Mouse (Mus musculus): ENCODE results near the gene Olfr1418. TPM values are rescaled to one million over a fixed set of nuclear protein-coding genes. Genes with fewer than 3 reads are reported as not detected.

Gene Olfr1418
- total RNA-seq, 1 experiment, result not detected

GRCm38 (mm10) chr19:11804423-11804822, 56.4 kb downstream of the Olfr1418 start:
- H3K36me3 ChIP-seq (ENCODE audit: control insufficient read depth, insufficient read depth, low read length, poor library complexity, severe bottlenecking), result 0 out of 2 replicates have a peak, but pooled peaks cover 3% of the 10 kb centered on the region
- DNase-seq (ENCODE audit: low read depth, low spot score), result no peak
- H3K4me3 ChIP-seq (ENCODE audit: insufficient read depth in 1 of 2, low read depth in 1 of 2, low read length in 2 of 2, poor library complexity in 1 of 2, severe bottlenecking in 1 of 2), result no peak overlapping the region
- H3K27ac ChIP-seq (ENCODE audit: insufficient read depth, low read depth, low read length, poor library complexity, severe bottlenecking), result no peak overlapping the region
- H3K4me1 ChIP-seq (ENCODE audit: control insufficient read depth in 2 of 2, insufficient read depth in 2 of 2, low read length in 2 of 2, poor library complexity in 1 of 2), result peaks cover 15 to 19% of the 10 kb centered on the region in 2 experiments
- TF ChIP-seq MAFK (IDR thresholded peaks at IDR 0.05; ENCODE audit: insufficient read depth, low read depth, low read length) (no peak), CHD2 (IDR thresholded peaks at IDR 0.05; ENCODE audit: low read depth, low read length) (no peak), ZC3H11A (IDR thresholded peaks at IDR 0.05; ENCODE audit: borderline replicate concordance, low read depth, low read length) (no peak), ZNF384 (IDR thresholded peaks at IDR 0.05; ENCODE audit: low read depth, low read length) (no peak), HCFC1 (IDR thresholded peaks at IDR 0.05; ENCODE audit: borderline replicate concordance, insufficient read depth, low read length) (no peak)
- H3K9me3 ChIP-seq (ENCODE audit: control insufficient read depth, insufficient read depth, low read depth, low read length), result no peaks in the 10 kb centered on the region
- no peak overlapping the region for H3K9ac ChIP-seq (ENCODE audit: insufficient read depth, low read depth, low read length, poor library complexity, severe bottlenecking)
- in situ Hi-C loops (cut with MboI; ENCODE audit: low sequenced_read_pairs in 2 of 2, unreplicated experiment in 2 of 2), result no loop called here

Other genes with a start within 250 kb of the Olfr1418 start
- not detected in 2 replicates for gene Ms4a2, start 237.3 kb downstream of the Olfr1418 start, total RNA-seq (2012; rRNA removed)
- gene Ms4a3, start 220.2 kb downstream of the Olfr1418 start, total RNA-seq (2012; rRNA removed), result not detected in 2 replicates
- gene Oosp2, start 200.5 kb downstream of the Olfr1418 start, total RNA-seq (2012; rRNA removed), result not detected in 2 replicates
- gene Oosp1, start 169.9 kb downstream of the Olfr1418 start, total RNA-seq (2012; rRNA removed), result not detected in 2 replicates
- not detected in 2 replicates for gene Oosp3, start 164.0 kb downstream of the Olfr1418 start, total RNA-seq (2012; rRNA removed)
- not detected in 2 replicates for gene Gif, start 113.5 kb downstream of the Olfr1418 start, total RNA-seq (2012; rRNA removed)
- 31.9 and 36.0 TPM in 2 replicates for gene Mrpl16, start 90.7 kb downstream of the Olfr1418 start, total RNA-seq (2012; rRNA removed)
- gene Stx3, start 41.7 kb downstream of the Olfr1418 start, total RNA-seq (2012; rRNA removed), result 21.6 and 34.3 TPM in 2 replicates
- not detected in 2 replicates for gene Olfr1417, start 21.8 kb downstream of the Olfr1418 start, total RNA-seq (2012; rRNA removed)
- not detected in 2 replicates for gene Olfr1419, start 14.0 kb upstream of the Olfr1418 start, total RNA-seq (2012; rRNA removed)
- gene Olfr1420, start 25.5 kb upstream of the Olfr1418 start, total RNA-seq (2012; rRNA removed), result not detected in 2 replicates
- gene Patl1, start 51.3 kb upstream of the Olfr1418 start, total RNA-seq (2012; rRNA removed), result 9.8 and 10.7 TPM in 2 replicates
- gene Osbp, start 104.9 kb upstream of the Olfr1418 start, total RNA-seq (2012; rRNA removed), result 15.8 and 18.5 TPM in 2 replicates
- gene Olfr1423, start 180.3 kb upstream of the Olfr1418 start, total RNA-seq (2012; rRNA removed), result 0.11 and 0.27 TPM in 2 replicates
- not detected in 2 replicates for gene Olfr1424, start 201.6 kb upstream of the Olfr1418 start, total RNA-seq (2012; rRNA removed)
- gene Olfr1425, start 216.7 kb upstream of the Olfr1418 start, total RNA-seq (2012; rRNA removed), result 0.21 TPM in 1 of 2 replicates, not detected in the other
- gene Olfr1426, start 230.9 kb upstream of the Olfr1418 start, total RNA-seq (2012; rRNA removed), result not detected in 2 replicates
- gene Olfr1427, start 242.3 kb upstream of the Olfr1418 start, total RNA-seq (2012; rRNA removed), result 0.18 TPM in 1 of 2 replicates, not detected in the other